ENCODE assay signal across 19 mouse cellular contexts in the genomic region with DNA sequence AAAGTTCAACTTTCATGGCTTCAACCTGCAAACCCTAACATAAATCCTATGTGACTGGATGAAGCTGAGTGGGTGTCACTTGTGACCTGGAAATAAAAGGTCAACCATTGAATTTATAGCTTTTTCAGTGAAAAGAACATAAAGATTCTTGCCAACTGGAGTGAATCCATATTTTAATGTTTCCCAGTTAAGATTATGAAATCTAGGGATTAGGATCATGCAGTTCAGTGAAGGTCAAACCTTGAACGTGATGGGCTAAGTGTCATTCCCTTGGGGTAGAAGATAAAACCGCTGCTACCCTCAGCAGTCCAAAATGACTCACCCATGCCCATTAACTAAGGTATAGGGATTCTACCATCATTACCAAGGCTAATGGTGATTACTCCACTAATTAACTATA.
"Had no signal": no experiment of that assay in that cellular context is flagged by ENCODE, and none has a peak within 500 bp of the region (broad histone marks: within the 10 kb centered on the region; RNA-seq: fewer than 3 reads in every experiment).

No protein-coding gene starts in this region.

- H3K4me1 ChIP-seq: stomach, embryonic 15.5 days had no signal

- H3K4me3 ChIP-seq: layer of hippocampus, adult 2 months; liver, embryonic 12.5 days; liver, embryonic 15.5 days; lung, embryonic 15.5 days; myocyte; neural tube, embryonic 15.5 days; stomach, embryonic 15.5 days had no signal

- H3K36me3 ChIP-seq: liver, embryonic 12.5 days; liver, embryonic 15.5 days; lung, embryonic 15.5 days; midbrain, embryonic 10.5 days; midbrain, embryonic 13.5 days; neural tube, embryonic 15.5 days; stomach, embryonic 15.5 days had no signal

- H3K27me3 ChIP-seq: liver, embryonic 12.5 days; liver, embryonic 15.5 days; lung, embryonic 15.5 days; neural tube, embryonic 15.5 days; stomach, embryonic 15.5 days had no signal

- DNase-seq: kidney, postnatal 25 days; layer of hippocampus, adult 9-11 months; lung, adult 18-20 months; lung, postnatal 10 days; lung, postnatal 36 days; right cerebral cortex, postnatal 25 days; spleen, adult 18-20 months; thymus, adult 18-20 months; thymus, postnatal 36 days had no signal

- H3K27ac ChIP-seq: kidney, postnatal 0 days; layer of hippocampus, adult 2 months; liver, embryonic 12.5 days; liver, embryonic 15.5 days; lung, embryonic 15.5 days; stomach, embryonic 15.5 days had no signal

- H3K9ac ChIP-seq: liver, embryonic 12.5 days; liver, embryonic 15.5 days; lung, embryonic 15.5 days; midbrain, embryonic 13.5 days; stomach, embryonic 15.5 days had no signal
